Mouse (Mus musculus) MEL (cell line): ENCODE results near the gene Fut1.

ENCODE experiments used
- CHD2 ChIP-seq: IDR thresholded peaks from 2 replicates; pipeline ENCODE4 v1.6.1; 2011; ENCODE audit warnings: low read length, improper control_type of control experiment
- CTCF ChIP-seq, 3 experiments: IDR thresholded peaks in 2 of 3; conservative IDR thresholded peaks in 1 of 3; 2 replicates each; pipeline ENCODE4 v1.5.1; 2011 to 2012; ENCODE audit warnings: low read length in 3 of 3, low read depth in 2 of 3, mild to moderate bottlenecking in 2 of 3, improper control_type of control experiment in 1 of 3, inconsistent platforms in 1 of 3, mixed read lengths in 1 of 3, moderate library complexity in 1 of 3; ENCODE audit not compliant: control insufficient read depth in 1 of 3, insufficient read depth in 1 of 3, poor library complexity in 1 of 3, severe bottlenecking in 1 of 3
- MAFK ChIP-seq: IDR thresholded peaks from 2 replicates; pipeline ENCODE4 v1.6.1; 2011; ENCODE audit warnings: low read depth, mild to moderate bottlenecking, low read length, improper control_type of control experiment, borderline replicate concordance
- MYB ChIP-seq: IDR thresholded peaks from 2 replicates; pipeline ENCODE4 v1.6.1; 2011; ENCODE audit warnings: mild to moderate bottlenecking, low read depth, low read length, improper control_type of control experiment
- POLR2A ChIP-seq, 2 experiments: IDR thresholded peaks; 2 replicates each; pipeline ENCODE4 v1.6.1; 2011 to 2012; ENCODE audit warnings: low read length in 2 of 2, mild to moderate bottlenecking in 2 of 2, control low read depth in 1 of 2, improper control_type of control experiment in 1 of 2, low read depth in 1 of 2, moderate library complexity in 1 of 2; ENCODE audit not compliant: control insufficient read depth in 1 of 2, insufficient read depth in 1 of 2, poor library complexity in 1 of 2
- RAD21 ChIP-seq: IDR thresholded peaks from 2 replicates; pipeline ENCODE4 v1.6.1; 2011; ENCODE audit warnings: mild to moderate bottlenecking, low read depth, low read length, improper control_type of control experiment
- ZC3H11A ChIP-seq: IDR thresholded peaks from 2 replicates; pipeline ENCODE4 v1.6.1; 2012; ENCODE audit warnings: low read depth, mild to moderate bottlenecking, inconsistent platforms, low read length, improper control_type of control experiment

DNA sequence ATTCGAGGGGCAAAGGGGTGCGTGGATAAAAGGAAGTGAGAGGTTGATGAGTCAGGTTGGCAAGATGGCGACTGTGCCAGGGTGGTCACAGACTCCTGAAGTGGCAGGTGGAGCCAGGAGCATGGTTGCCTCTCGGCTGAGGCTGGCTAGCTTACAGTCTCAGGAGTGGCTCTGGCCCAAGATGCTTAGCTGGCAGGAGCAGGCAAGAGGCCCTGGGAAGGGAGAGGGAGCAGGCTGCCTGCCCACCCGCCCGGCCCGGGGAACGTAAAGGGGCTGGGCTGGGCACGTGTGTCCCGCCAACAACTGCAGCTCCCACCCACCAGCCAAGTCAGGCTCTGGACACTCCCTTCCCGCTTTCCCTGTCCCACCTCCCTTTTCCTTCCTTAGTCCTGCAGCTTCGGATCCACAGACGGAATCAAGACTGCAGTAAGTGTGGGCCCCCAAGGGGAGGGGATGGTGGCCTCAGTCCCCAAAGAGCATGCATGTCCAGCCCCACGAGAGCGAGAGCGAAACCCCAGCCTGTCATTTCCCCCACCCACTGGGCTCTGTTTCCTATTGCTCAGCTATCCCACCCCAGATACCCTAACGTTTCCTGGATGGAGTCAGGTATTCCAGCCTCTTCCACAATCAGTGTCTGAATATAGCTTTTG, 24.4 kb downstream of the Fut1 start:
- TF ChIP-seq MYB (no peak), ZC3H11A (no peak), RAD21 (no peak), CHD2 (no peak), MAFK (no peak), POLR2A (IDR thresholded peaks at IDR 0.05; ENCODE audit: control insufficient read depth in 1 of 2, insufficient read depth in 1 of 2, low read depth in 1 of 2, low read length in 2 of 2, poor library complexity in 1 of 2) (no peak), CTCF (IDR thresholded peaks at IDR 0.05 in 2 of 3, conservative IDR thresholded peaks at IDR 0.05 in 1 of 3; ENCODE audit: control insufficient read depth in 1 of 3, insufficient read depth in 1 of 3, low read depth in 2 of 3, low read length in 3 of 3, poor library complexity in 1 of 3, severe bottlenecking in 1 of 3) (no peak)
